Mouse (Mus musculus): ENCODE measurements around the gene Krtap7-1. TPM values are rescaled to one million over a fixed set of nuclear protein-coding genes. Genes with fewer than 3 reads are reported as not detected.

Krtap7-1 gene
- polyA plus RNA-seq (2012; ENCODE audit: low replicate concordance) = not detected in 2 replicates

DNA sequence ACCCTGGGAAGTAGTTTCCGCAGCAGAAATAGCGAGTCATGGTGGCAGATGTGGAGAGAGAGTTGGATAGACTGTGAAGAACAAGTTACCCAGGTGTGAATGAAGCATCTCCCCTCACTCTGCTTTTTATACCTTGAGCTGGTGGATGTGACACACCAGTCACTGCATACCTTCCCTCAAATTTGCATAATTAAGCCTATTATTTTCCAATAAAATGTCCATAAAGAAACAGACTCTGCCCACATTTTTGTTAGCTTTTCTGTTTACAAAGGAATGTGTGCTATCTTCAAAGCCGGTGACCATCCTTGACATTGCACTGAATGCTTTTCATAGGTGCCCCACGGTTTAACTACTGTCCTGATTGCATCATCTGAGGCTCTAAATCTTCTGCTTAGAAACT, at the start of gene Krtap7-1:
Krtap7-1 (minus strand) TSS at position 101 of the 400 bp plus-strand sequence.

GRCm38 (mm10) chr16:89487852-89488251, 20.3 kb downstream of the Krtap7-1 start, which contains the start of gene Krtap8-1:
Gene Krtap8-1 (minus strand): TSS chr16:89487952.

Other genes starting within 250 kb of the Krtap7-1 start
- not detected in 2 replicates for gene Krtap21-1, start 104.5 kb downstream of the Krtap7-1 start, polyA plus RNA-seq (2012; ENCODE audit: low replicate concordance)
- gene Krtap6-2, start 88.2 kb downstream of the Krtap7-1 start, polyA plus RNA-seq (2012; ENCODE audit: low replicate concordance) = not detected in 2 replicates
- gene Krtap8-1, start 20.4 kb downstream of the Krtap7-1 start, polyA plus RNA-seq (2012; ENCODE audit: low replicate concordance) = not detected in 2 replicates
- gene Krtap11-1, start 62.9 kb upstream of the Krtap7-1 start, polyA plus RNA-seq (2012; ENCODE audit: low replicate concordance) = not detected in 2 replicates